Mouse (Mus musculus) thymus, adult 18-20 months (tissue): Measurements from ENCODE around the gene Cd209c.

Source experiments
- DNase-seq, 2 experiments: peaks; one replicate each; pipeline ENCODE4 v3.0.0; 2022; ENCODE audit warnings: mixed read lengths in 2 of 2

Gene Cd209c

GRCm38 (mm10) chr8:3954646-3955045 lies at the start of gene Cd209c:
Gene Cd209c (minus strand): TSS chr8:3954746.
- no peak for DNase-seq

- no peak for DNase-seq
These were observed 39.7 kb upstream of the Cd209c start for GRCm38 (mm10) chr8:3994219-3994618.

- no peak for DNase-seq
These were observed 1.5 kb upstream of the Cd209c start for GRCm38 (mm10) chr8:3956037-3956436.

GRCm38 (mm10) chr8:3940023-3940422 lies 14.5 kb downstream of the Cd209c start:
- DNase-seq, result no peak

GRCm38 (mm10) chr8:3926744-3927143 lies 27.8 kb downstream of the Cd209c start, which contains the start of gene Cd209b:
Gene Cd209b (minus strand): TSS chr8:3926844.
- no peak for DNase-seq
